Mouse (Mus musculus): ENCODE data around the gene Ak3. TPM values are rescaled to one million over a fixed set of nuclear protein-coding genes. Genes with fewer than 3 reads are reported as not detected.

Ak3 gene
- polyA plus RNA-seq, 1 experiment from 2014 or later: 65.8 TPM

DNA sequence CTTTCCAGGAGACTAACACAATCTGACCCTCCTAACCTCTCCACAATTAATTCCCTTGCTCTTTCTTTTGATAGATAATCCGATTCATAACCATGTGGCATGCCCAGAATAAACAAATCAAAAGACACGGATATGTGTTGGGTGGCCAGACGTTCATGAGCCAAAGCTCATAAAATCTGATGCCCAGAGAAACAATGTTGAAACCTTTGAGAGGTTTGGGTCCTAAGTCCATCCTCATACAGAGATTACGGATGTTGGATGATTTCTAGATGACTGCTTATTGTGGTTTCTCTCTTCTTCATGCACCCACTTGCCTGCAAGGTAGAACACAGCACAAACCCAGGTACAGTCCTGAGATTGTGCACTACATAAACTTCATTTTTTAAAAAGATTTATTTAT, 7.6 kb downstream of the Ak3 start:
- no peaks in the 10 kb centered on the region for H3K9me3 ChIP-seq

GRCm38 (mm10) chr19:29039334-29039733, 8.4 kb downstream of the Ak3 start:
- H3K9me3 ChIP-seq: no peaks in the 10 kb centered on the region
- H3K4me3 ChIP-seq: no peak overlapping the region
- no peak overlapping the region for H3K9ac ChIP-seq
- no peaks in the 10 kb centered on the region; the same call in 1 of the 2 replicates for H3K36me3 ChIP-seq (replicated peaks)
- no peak overlapping the region for H3K27ac ChIP-seq
- ATAC-seq (replicated peaks): no peak
- H3K4me2 ChIP-seq: no peak overlapping the region
- H3K27me3 ChIP-seq (replicated peaks): no peaks in the 10 kb centered on the region
- H3K4me1 ChIP-seq: peaks cover 4% of the 10 kb centered on the region; the same call in 1 of the 2 replicates

More for the DNA sequence above, 7.6 kb downstream of the Ak3 start:
- H3K9ac ChIP-seq: no peak overlapping the region
- peaks cover 10% of the 10 kb centered on the region; the same call in 1 of the 2 replicates for H3K4me1 ChIP-seq
- no peak overlapping the region for H3K4me3 ChIP-seq
- no peak overlapping the region for H3K4me2 ChIP-seq
- 94% methylated on average over 4 of the region's 4 CpGs for WGBS
- H3K27me3 ChIP-seq (replicated peaks): no peaks in the 10 kb centered on the region
- no peak for ATAC-seq (replicated peaks)
- no peak overlapping the region for H3K27ac ChIP-seq
- H3K36me3 ChIP-seq (replicated peaks): no peaks in the 10 kb centered on the region; the same call in 1 of the 2 replicates

- Histone ChIP-seq H3K4me1 (no peaks in the 10 kb centered on the region), H3K4me3 (no peak overlapping the region), H3K27ac (no peak overlapping the region), H3K27me3 (replicated peaks) (no peaks in the 10 kb centered on the region), H3K9ac (no peak overlapping the region), H3K4me2 (no peak overlapping the region), H3K9me3 (no peaks in the 10 kb centered on the region), H3K36me3 (replicated peaks) (no peaks in the 10 kb centered on the region; the same call in 1 of the 2 replicates)
- ATAC-seq (replicated peaks): no peak
- WGBS: 89% methylated on average over 10 of the region's 10 CpGs
Measured at GRCm38 (mm10) chr19:29037541-29037940, 10.2 kb downstream of the Ak3 start.

DNA sequence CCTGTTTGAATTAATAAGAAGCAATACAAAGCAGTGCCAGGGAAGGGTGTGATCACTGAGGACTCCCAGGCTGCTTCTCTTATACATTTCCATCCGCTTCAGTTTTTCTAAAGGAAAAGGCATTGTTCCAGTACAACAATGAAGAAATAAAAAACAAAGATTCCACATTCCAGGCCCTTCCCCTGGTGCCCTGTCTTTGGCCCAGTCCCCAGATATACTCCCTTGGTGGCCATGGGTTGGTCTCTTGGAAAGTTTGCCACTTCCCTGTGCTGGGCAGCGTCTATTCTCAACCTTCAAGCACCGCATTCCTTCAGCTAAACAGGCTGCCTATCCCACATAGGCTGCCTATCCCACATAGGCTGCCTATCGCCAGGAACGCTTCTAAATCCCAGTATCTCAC, 10.7 kb downstream of the Ak3 start:
- H3K4me1 ChIP-seq: no peaks in the 10 kb centered on the region
- H3K9me3 ChIP-seq: no peaks in the 10 kb centered on the region
- H3K36me3 ChIP-seq (replicated peaks): no peaks in the 10 kb centered on the region; the same call in 1 of the 2 replicates
- no peak overlapping the region for H3K27ac ChIP-seq
- no peak for ATAC-seq (replicated peaks)
- WGBS: 86% methylated on average over 5 of the region's 5 CpGs
- no peak overlapping the region for H3K9ac ChIP-seq
- H3K4me3 ChIP-seq: no peak overlapping the region
- H3K4me2 ChIP-seq: no peak overlapping the region
- H3K27me3 ChIP-seq (replicated peaks): no peaks in the 10 kb centered on the region

DNA sequence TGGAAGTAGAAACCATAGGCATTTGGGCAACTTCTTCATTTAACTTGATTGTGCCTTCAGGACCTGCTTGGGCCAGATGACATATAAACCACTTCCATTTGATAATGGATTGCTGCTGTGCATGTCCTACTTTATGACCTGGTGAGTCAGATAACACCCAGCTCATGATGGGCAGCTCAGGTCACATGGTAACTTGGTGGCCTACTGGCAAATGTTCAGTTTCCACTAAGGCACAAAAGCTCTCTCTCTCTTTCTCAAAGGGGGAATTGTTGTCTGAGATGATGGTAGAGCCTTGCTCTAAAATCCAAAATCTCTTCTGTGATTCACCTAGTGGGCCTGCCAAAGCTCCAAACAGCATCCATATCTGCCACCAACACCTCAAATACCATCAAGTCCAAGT, 15.1 kb downstream of the Ak3 start:
- Histone ChIP-seq H3K27me3 (replicated peaks) (no peaks in the 10 kb centered on the region), H3K36me3 (replicated peaks) (no peaks in the 10 kb centered on the region; the same call in 1 of the 2 replicates), H3K9me3 (no peaks in the 10 kb centered on the region), H3K27ac (no peak overlapping the region), H3K9ac (no peak overlapping the region), H3K4me3 (no peak overlapping the region), H3K4me1 (no peaks in the 10 kb centered on the region), H3K4me2 (no peak overlapping the region)
- no peak for ATAC-seq (replicated peaks)

DNA sequence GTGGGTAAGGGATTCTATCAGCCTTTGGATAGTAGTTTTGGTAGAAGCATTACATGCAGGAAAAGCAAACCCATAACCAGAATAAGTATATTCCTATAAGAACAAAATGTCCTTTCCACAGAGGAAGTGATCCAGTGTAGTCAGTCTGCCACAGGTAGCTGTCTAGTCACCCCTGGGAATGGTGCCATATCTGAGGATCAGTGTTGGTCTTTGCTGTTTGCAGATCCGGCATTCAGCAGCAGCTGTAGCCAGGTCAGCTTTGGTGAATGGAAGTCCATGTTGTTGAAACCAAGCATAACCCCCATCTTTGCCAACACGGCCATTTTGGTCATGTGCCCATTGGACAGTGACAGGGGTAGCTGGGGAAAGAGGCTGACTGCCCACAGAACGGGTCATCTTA, 16.0 kb downstream of the Ak3 start:
- Histone ChIP-seq H3K4me3 (no peak overlapping the region), H3K4me2 (no peak overlapping the region), H3K9me3 (no peaks in the 10 kb centered on the region), H3K36me3 (replicated peaks) (no peaks in the 10 kb centered on the region; the same call in 1 of the 2 replicates), H3K9ac (no peak overlapping the region), H3K27ac (no peak overlapping the region), H3K27me3 (replicated peaks) (no peaks in the 10 kb centered on the region), H3K4me1 (no peaks in the 10 kb centered on the region)
- 94% methylated on average over 3 of the region's 3 CpGs for WGBS
- no peak for ATAC-seq (replicated peaks)

DNA sequence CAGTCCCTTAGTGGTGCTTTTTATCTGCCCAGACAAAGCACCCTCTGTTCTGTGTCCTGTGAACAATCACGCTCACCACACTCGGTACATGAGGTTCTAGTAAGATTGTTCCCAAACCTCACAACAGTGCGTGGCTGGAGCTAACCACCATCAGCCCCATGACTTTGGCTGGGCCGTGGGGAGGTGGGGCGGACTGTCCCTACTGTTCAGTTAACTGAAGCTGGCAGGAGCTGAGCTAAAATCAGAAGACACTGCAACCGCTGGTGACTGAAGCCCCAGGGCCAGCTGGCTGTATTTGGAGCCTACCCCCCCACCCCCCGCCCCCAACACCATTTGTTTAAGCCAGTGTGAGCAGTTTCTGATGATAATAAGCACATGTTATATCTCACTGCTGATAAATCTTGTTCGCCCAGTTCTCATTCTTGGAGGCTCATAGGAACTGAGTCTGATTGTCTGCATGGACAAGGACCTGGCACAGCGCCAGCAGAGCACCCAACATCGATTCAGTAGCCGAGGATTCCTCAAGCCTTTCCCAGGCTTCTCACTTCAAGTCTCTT, 23.3 kb downstream of the Ak3 start:
- H3K4me2 ChIP-seq: no peak overlapping the region
- H3K9ac ChIP-seq: no peak overlapping the region
- WGBS: 56% methylated on average over 11 of the region's 11 CpGs
- no peaks in the 10 kb centered on the region for H3K4me1 ChIP-seq
- peak overlapping the region; percentile 42 for H3K27ac ChIP-seq
- H3K36me3 ChIP-seq (replicated peaks): peaks cover 4% of the 10 kb centered on the region; the same call in 1 of the 2 replicates
- no peak overlapping the region for H3K4me3 ChIP-seq
- no peaks in the 10 kb centered on the region for H3K27me3 ChIP-seq (replicated peaks)
- peak; percentile 79; the same call in 1 of the 2 replicates for ATAC-seq (replicated peaks)
- no peaks in the 10 kb centered on the region for H3K9me3 ChIP-seq

DNA sequence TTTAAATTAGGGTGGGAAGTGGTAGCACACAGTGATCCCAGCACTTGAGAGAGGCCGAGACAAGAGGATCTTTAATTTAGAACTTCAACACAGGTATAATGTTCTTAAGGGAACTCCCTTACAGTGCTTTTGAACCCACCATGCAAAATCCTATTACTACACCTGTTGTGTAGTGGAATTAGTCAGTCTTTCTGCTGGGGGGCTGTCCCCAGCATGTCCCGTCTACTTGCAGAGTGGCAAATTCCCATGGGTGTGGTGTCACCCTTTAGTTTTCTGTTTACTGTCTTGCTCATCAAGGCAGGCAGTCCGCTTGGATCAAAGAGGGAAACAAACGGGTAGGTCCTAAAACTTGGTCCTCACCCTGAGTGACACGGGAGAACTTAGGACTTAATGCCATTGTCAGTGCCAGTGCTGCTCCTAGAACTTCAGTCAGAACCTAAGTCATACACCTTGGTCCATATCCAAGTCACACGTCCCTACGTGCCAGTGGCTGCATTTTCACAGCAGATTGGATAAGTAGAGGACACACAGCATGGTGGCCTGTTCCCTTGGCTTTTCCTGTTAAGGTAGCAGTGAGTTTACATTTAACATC, 25.9 kb downstream of the Ak3 start:
- Histone ChIP-seq H3K36me3 (replicated peaks) (peaks cover 13% of the 10 kb centered on the region; the same call in 1 of the 2 replicates), H3K27ac (no peak overlapping the region), H3K27me3 (replicated peaks) (no peaks in the 10 kb centered on the region), H3K4me3 (no peak overlapping the region), H3K9me3 (no peaks in the 10 kb centered on the region), H3K4me1 (no peaks in the 10 kb centered on the region), H3K9ac (no peak overlapping the region), H3K4me2 (no peak overlapping the region)
- no peak for ATAC-seq (replicated peaks)
- WGBS: 89% methylated on average over 7 of the region's 7 CpGs

DNA sequence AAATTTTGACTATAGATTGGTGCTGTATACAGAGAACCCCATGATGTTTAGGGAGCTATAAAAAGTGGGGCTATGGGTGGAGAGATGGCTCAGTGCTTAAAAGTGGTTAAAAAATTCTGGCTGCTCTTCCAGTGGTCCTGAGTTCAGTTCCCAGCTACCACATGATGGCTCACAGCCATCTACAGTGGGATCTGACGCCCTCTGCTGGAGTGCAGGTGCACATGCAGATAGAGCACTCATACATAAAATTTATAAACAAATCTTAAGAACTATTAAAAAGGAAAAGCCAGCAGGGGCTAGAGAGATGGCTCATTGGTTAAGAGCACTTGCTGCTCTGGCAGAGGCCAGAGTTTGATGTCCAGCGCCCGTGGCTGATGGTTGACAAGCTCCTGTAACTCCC, 28.1 kb downstream of the Ak3 start:
- no peak for ATAC-seq (replicated peaks)

GRCm38 (mm10) chr19:29016786-29017185, 31.0 kb downstream of the Ak3 start:
- Histone ChIP-seq H3K36me3 (replicated peaks) (peaks cover 24% of the 10 kb centered on the region; the same call in 1 of the 2 replicates), H3K4me2 (no peak overlapping the region), H3K9me3 (no peaks in the 10 kb centered on the region), H3K9ac (no peak overlapping the region), H3K27me3 (replicated peaks) (no peaks in the 10 kb centered on the region), H3K4me1 (no peaks in the 10 kb centered on the region), H3K4me3 (no peak overlapping the region), H3K27ac (no peak overlapping the region)
- ATAC-seq (replicated peaks): no peak
- 86% methylated on average over 5 of the region's 5 CpGs for WGBS

More for the DNA sequence above, 28.1 kb downstream of the Ak3 start:
- Histone ChIP-seq H3K9me3 (no peaks in the 10 kb centered on the region), H3K9ac (no peak overlapping the region), H3K4me1 (no peaks in the 10 kb centered on the region), H3K36me3 (replicated peaks) (peaks cover 21% of the 10 kb centered on the region; the same call in 1 of the 2 replicates), H3K4me2 (no peak overlapping the region), H3K27ac (no peak overlapping the region), H3K27me3 (replicated peaks) (no peaks in the 10 kb centered on the region), H3K4me3 (no peak overlapping the region)
- 95% methylated on average over 3 of the region's 3 CpGs for WGBS

DNA sequence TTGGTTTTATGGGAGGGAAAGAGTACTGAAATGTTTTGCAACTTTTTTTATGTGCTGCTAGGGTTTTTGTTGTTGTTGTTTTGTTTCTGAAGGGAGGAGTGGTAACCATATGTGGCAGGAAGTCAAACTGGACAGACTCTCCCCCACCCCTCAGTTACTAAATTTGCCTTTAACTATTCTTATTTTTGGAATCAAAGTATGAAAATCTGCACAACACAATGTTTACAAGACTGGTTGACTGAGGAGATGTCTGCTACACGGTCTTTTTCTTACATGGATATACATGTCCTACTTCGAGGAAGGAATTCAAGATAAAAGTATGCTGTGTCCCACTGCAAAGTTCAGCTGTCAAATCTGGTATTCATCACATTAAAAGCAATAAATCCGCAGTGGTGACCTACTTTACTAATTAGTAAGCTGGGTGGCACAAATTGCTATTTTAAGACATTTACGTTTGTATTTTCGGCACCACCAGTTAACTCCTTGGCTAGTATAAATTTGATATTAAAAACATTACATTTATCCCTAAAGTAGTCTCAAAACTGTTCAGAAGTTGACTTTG, 31.5 kb downstream of the Ak3 start:
- peaks cover 29% of the 10 kb centered on the region; the same call in 1 of the 2 replicates for H3K36me3 ChIP-seq (replicated peaks)
- H3K27ac ChIP-seq: no peak overlapping the region
- no peak overlapping the region for H3K4me3 ChIP-seq
- H3K9me3 ChIP-seq: no peaks in the 10 kb centered on the region
- 93% methylated on average over 5 of the region's 5 CpGs for WGBS
- no peaks in the 10 kb centered on the region for H3K27me3 ChIP-seq (replicated peaks)
- H3K4me2 ChIP-seq: no peak overlapping the region
- no peak overlapping the region for H3K9ac ChIP-seq
- no peak for ATAC-seq (replicated peaks)
- H3K4me1 ChIP-seq: no peaks in the 10 kb centered on the region

- no peaks in the 10 kb centered on the region for H3K9me3 ChIP-seq
- no peak for ATAC-seq (replicated peaks)
- no peak overlapping the region for H3K27ac ChIP-seq
- no peaks in the 10 kb centered on the region for H3K27me3 ChIP-seq (replicated peaks)
- H3K4me2 ChIP-seq: no peak overlapping the region
- H3K36me3 ChIP-seq (replicated peaks): peaks cover 29% of the 10 kb centered on the region; the same call in 1 of the 2 replicates
- H3K4me3 ChIP-seq: no peak overlapping the region
- no peaks in the 10 kb centered on the region for H3K4me1 ChIP-seq
- 90% methylated on average over 8 of the region's 8 CpGs for WGBS
- no peak overlapping the region for H3K9ac ChIP-seq
Measured at GRCm38 (mm10) chr19:29015410-29016203, 32.2 kb downstream of the Ak3 start.

All from midbrain, embryonic 15.5 days (tissue).